Comparison of ENCODE assay signal across 8 mouse cellular contexts in the genomic region with DNA sequence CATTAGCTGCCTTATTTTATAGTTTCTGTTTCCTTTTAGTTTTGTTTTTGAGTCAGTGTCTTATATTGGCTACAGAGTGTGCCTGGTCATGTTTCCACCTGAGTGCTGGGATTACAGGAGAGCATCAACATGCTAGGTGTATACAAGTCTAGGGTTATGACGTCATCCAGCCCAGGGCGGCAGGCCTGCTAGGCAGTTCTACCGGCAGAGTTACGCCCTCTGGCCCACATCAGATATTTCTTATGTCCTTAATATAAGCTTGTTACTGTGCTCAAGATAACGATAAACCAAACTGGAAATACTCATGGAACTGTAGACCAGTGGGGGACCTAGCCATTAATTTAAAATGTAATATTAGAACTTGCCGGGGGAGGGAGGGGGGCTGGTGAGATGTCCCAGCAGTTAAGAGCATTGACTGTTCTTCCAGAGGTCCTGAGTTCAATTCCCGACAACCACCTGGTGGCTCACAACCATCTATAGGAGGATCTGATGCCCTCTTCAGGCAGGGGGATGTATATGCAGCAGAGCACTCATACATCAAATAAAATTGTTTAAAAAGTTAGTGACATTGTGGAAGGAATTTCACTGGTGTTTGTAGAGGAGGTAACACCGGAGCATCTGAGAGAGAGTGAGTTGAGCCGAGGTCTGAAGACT. TPM values are rescaled to one million over a fixed set of nuclear protein-coding genes. Genes with fewer than 3 reads are reported as not detected.
DNase-seq lines count a peak whose midpoint lies in the region; ATAC-seq and TF ChIP-seq lines count a peak whose summit lies in the region.

No protein-coding gene starts in this region.

- H3K27ac ChIP-seq in lung, embryonic 14.5 days (ENCODE audit: low read depth), result no peak overlapping the region; the same call in 1 of the 2 replicates
- H3K27ac ChIP-seq in hindbrain, embryonic 15.5 days (replicated peaks), result no peak overlapping the region
- H3K27ac ChIP-seq in midbrain, embryonic 13.5 days, result no peak overlapping the region

- peak overlapping the region; percentile 71; the same call in 1 of the 2 replicates for H3K9ac ChIP-seq in lung, embryonic 14.5 days
- H3K9ac ChIP-seq in hindbrain, embryonic 15.5 days, result no peak overlapping the region
- no peak overlapping the region for H3K9ac ChIP-seq in midbrain, embryonic 13.5 days (replicated peaks)

- peak; percentile 36 for DNase-seq in lung, embryonic 14.5 days
- no peak for DNase-seq in lung, postnatal 36 days
- peak; percentile 74 for DNase-seq in c-Kit-positive CD71-positive TER-119-positive erythroid progenitor cells, embryonic 14.5 days (ENCODE audit: low spot score)
- no peak for DNase-seq in adrenal gland, postnatal 14 days
- no peak for DNase-seq in cerebellum, postnatal 25 days
- DNase-seq in left cerebral cortex, postnatal 4 days, result no peak

- no peaks in the 10 kb centered on the region; the same call in 1 of the 2 replicates for H3K36me3 ChIP-seq in lung, embryonic 14.5 days (ENCODE audit: insufficient read depth)
- H3K36me3 ChIP-seq in hindbrain, embryonic 15.5 days, result no peaks in the 10 kb centered on the region
- H3K36me3 ChIP-seq in midbrain, embryonic 13.5 days, result no peaks in the 10 kb centered on the region

- ATAC-seq in lung, embryonic 14.5 days (ENCODE audit: insufficient read depth), result peak; percentile 39; the same call in 1 of the 2 replicates
- no peak for ATAC-seq in hindbrain, embryonic 15.5 days (ENCODE audit: low FRiP score, low read depth)
- ATAC-seq in midbrain, embryonic 13.5 days, result no peak

- H3K27me3 ChIP-seq in lung, embryonic 14.5 days (ENCODE audit: insufficient read depth, low read length), result no peaks in the 10 kb centered on the region
- H3K27me3 ChIP-seq in hindbrain, embryonic 15.5 days, result no peaks in the 10 kb centered on the region
- no peaks in the 10 kb centered on the region for H3K27me3 ChIP-seq in midbrain, embryonic 13.5 days

- WGBS in lung, embryonic 14.5 days, result 44% methylated on average over 9 of the region's 9 CpGs
- WGBS in hindbrain, embryonic 15.5 days, result 67% methylated on average over 9 of the region's 9 CpGs
- 66% methylated on average over 9 of the region's 9 CpGs for WGBS in midbrain, embryonic 13.5 days

- no peaks in the 10 kb centered on the region for H3K9me3 ChIP-seq in lung, embryonic 14.5 days (ENCODE audit: low read depth, low read length)
- H3K9me3 ChIP-seq in hindbrain, embryonic 15.5 days, result no peaks in the 10 kb centered on the region
- H3K9me3 ChIP-seq in midbrain, embryonic 13.5 days, result no peaks in the 10 kb centered on the region

- peak overlapping the region; percentile 93 for H3K4me2 ChIP-seq in lung, embryonic 14.5 days
- peak overlapping the region; percentile 100 for H3K4me2 ChIP-seq in hindbrain, embryonic 15.5 days
- peak overlapping the region; percentile 95 for H3K4me2 ChIP-seq in midbrain, embryonic 13.5 days (replicated peaks)

- no peaks in the 10 kb centered on the region for H3K4me1 ChIP-seq in lung, embryonic 14.5 days (ENCODE audit: insufficient read depth)
- peaks cover 10% of the 10 kb centered on the region for H3K4me1 ChIP-seq in hindbrain, embryonic 15.5 days (replicated peaks)
- peaks cover 12% of the 10 kb centered on the region for H3K4me1 ChIP-seq in midbrain, embryonic 13.5 days (replicated peaks)

- H3K4me3 ChIP-seq in lung, embryonic 14.5 days (ENCODE audit: low read depth, low read length), result peak overlapping the region; percentile 65
- peak overlapping the region; percentile 48 for H3K4me3 ChIP-seq in hindbrain, embryonic 15.5 days
- peak overlapping the region; percentile 59 for H3K4me3 ChIP-seq in midbrain, embryonic 13.5 days (replicated peaks)

- peak; percentile 45; the same call in 1 of the 2 replicates for TF ChIP-seq CTCF in lung, embryonic 14.5 days (IDR thresholded peaks at IDR 0.05; ENCODE audit: low read depth)

- intact Hi-C loops in left cerebral cortex, postnatal 4 days (cut with DNase I), result no loop called here

RNA-seq across cellular contexts. Expression of gene Fanci, which starts 1.3 kb away (rescaled TPM):
- polyA plus RNA-seq in lung, embryonic 14.5 days (2014; fragmentation: Nextera tagmentation; extraction: Ambion mirVana), result 16.9 and 19.3 TPM in 2 replicates
- 1.9 and 2.7 TPM in 2 replicates for polyA plus RNA-seq in hindbrain, embryonic 15.5 days (2015; fragmentation: Nextera tagmentation; extraction: Ambion mirVana)
- 4.9 and 5.3 TPM in 2 replicates for polyA plus RNA-seq in midbrain, embryonic 13.5 days (2015; fragmentation: Nextera tagmentation; extraction: Ambion mirVana)
- total RNA-seq in adrenal gland, postnatal 14 days (2021), result 2.0 and 3.0 TPM in 2 replicates
- total RNA-seq in left cerebral cortex, postnatal 4 days (2021), result 1 to 10 TPM; 2.0 to 2.4 TPM

RNA-seq across cellular contexts. Expression of gene Rlbp1, which starts 6.1 kb away (rescaled TPM):
- polyA plus RNA-seq in lung, embryonic 14.5 days (2014; fragmentation: Nextera tagmentation; extraction: Ambion mirVana), result 0.26 and 0.54 TPM in 2 replicates
- 20.1 and 23.0 TPM in 2 replicates for polyA plus RNA-seq in hindbrain, embryonic 15.5 days (2015; fragmentation: Nextera tagmentation; extraction: Ambion mirVana)
- polyA plus RNA-seq in midbrain, embryonic 13.5 days (2015; fragmentation: Nextera tagmentation; extraction: Ambion mirVana), result 6.3 and 7.5 TPM in 2 replicates
- total RNA-seq in adrenal gland, postnatal 14 days (2021), result not detected in 2 replicates
- total RNA-seq in left cerebral cortex, postnatal 4 days (2021), result 10 to 100 TPM; 45.0 to 49.2 TPM

Comparison
In these comparisons a context has a peak if more than half of its experiments do, and no peak if none do; other contexts are left out.
1. DNase-seq: peak in lung, embryonic 14.5 days (single experiment) and c-Kit-positive CD71-positive TER-119-positive erythroid progenitor cells, embryonic 14.5 days (single experiment); none in lung, postnatal 36 days (single experiment), adrenal gland, postnatal 14 days (single experiment), cerebellum, postnatal 25 days (0 of 2) and left cerebral cortex, postnatal 4 days (single experiment).
2. Peak in every context shown above with its lines, with median percentiles within 50 percentile points of each other: H3K4me2 ChIP-seq and H3K4me3 ChIP-seq.